Mouse (Mus musculus) cerebellum, adult 11-12 months (tissue): ENCODE data around the gene Olfr555.
"Not testable (repeated sequence)": the region's sequence is repeated elsewhere in the genome, so short reads cannot be mapped to it uniquely, and the experiment has no call there.

Experiments
- DNase-seq: peaks from one replicate; pipeline ENCODE4 v3.0.0; 2022

The Olfr555 gene

GRCm38 (mm10) chr7:102658523-102658922 is at the start of gene Olfr555:
TSS of gene Olfr555 (plus strand) at chr7:102658823.
- DNase-seq, result no peak

- no peak for DNase-seq
Measured at GRCm38 (mm10) chr7:102618118-102618517, 40.5 kb upstream of the Olfr555 start, which contains the start of gene Olfr553. TSS of gene Olfr553 (minus strand) at chr7:102618218.

- DNase-seq, result no peak
Measured at GRCm38 (mm10) chr7:102619608-102620007, 39.0 kb upstream of the Olfr555 start.

GRCm38 (mm10) chr7:102620368-102620767 is 38.3 kb upstream of the Olfr555 start:
- peak; percentile 34 for DNase-seq

GRCm38 (mm10) chr7:102636665-102637064 is 22.0 kb upstream of the Olfr555 start:
- no peak for DNase-seq

- DNase-seq, result no peak
Measured at GRCm38 (mm10) chr7:102638132-102638531, 20.5 kb upstream of the Olfr555 start, which contains the start of gene Olfr554. TSS of gene Olfr554 (plus strand) at chr7:102638432.

GRCm38 (mm10) chr7:102644945-102645344 is 13.7 kb upstream of the Olfr555 start:
- DNase-seq, result not testable (repeated sequence)

- no peak for DNase-seq
Measured at GRCm38 (mm10) chr7:102664599-102664998, 6.0 kb downstream of the Olfr555 start, which contains the start of gene Olfr556. TSS of gene Olfr556 (plus strand) at chr7:102664899.

GRCm38 (mm10) chr7:102665378-102665777 is 6.8 kb downstream of the Olfr555 start:
- no peak for DNase-seq

GRCm38 (mm10) chr7:102676225-102676624 is 17.6 kb downstream of the Olfr555 start:
- no peak for DNase-seq

- DNase-seq, result no peak
Measured at GRCm38 (mm10) chr7:102681916-102682315, 23.3 kb downstream of the Olfr555 start.

GRCm38 (mm10) chr7:102686944-102687501 is 28.4 kb downstream of the Olfr555 start, which contains the start of gene Trim68:
TSS of gene Trim68 (minus strand) at chr7:102687327.
- peak; percentile 51 for DNase-seq

GRCm38 (mm10) chr7:102695358-102696125 is 36.9 kb downstream of the Olfr555 start, which contains the start of gene Olfr557:
TSS of gene Olfr557 (plus strand) at chr7:102695910.
- DNase-seq, result no peak

GRCm38 (mm10) chr7:102698461-102698860 is 39.8 kb downstream of the Olfr555 start:
- DNase-seq, result peak; percentile 48

- no peak for DNase-seq
Measured at GRCm38 (mm10) chr7:102701915-102702314, 43.3 kb downstream of the Olfr555 start, which contains the start of gene Olfr558. TSS of gene Olfr558 (plus strand) at chr7:102702215.
